Mouse (Mus musculus): ENCODE results near the gene Ptprr. TPM values are rescaled to one million over a fixed set of nuclear protein-coding genes. Genes with fewer than 3 reads are reported as not detected.

Ptprr gene
- polyA plus RNA-seq, 1 experiment from 2014 or later, result 0.31 TPM

- Histone ChIP-seq H3K27ac (peak overlapping the region; percentile 49; the same call in 1 of the 2 replicates), H3K4me2 (no peak overlapping the region), H3K36me3 (no peaks in the 10 kb centered on the region), H3K4me1 (replicated peaks) (peaks cover 14% of the 10 kb centered on the region), H3K9me3 (replicated peaks) (no peaks in the 10 kb centered on the region), H3K9ac (no peak overlapping the region), H3K4me3 (no peak overlapping the region), H3K27me3 (no peaks in the 10 kb centered on the region)
- WGBS, result 68% methylated on average over 10 of the region's 10 CpGs
- no peak for ATAC-seq (replicated peaks; ENCODE audit: insufficient number of reproducible peaks, insufficient read depth, low FRiP score, low read depth)
Measured at GRCm38 (mm10) chr10:116271470-116271915, 253.5 kb downstream of the Ptprr start.

DNA sequence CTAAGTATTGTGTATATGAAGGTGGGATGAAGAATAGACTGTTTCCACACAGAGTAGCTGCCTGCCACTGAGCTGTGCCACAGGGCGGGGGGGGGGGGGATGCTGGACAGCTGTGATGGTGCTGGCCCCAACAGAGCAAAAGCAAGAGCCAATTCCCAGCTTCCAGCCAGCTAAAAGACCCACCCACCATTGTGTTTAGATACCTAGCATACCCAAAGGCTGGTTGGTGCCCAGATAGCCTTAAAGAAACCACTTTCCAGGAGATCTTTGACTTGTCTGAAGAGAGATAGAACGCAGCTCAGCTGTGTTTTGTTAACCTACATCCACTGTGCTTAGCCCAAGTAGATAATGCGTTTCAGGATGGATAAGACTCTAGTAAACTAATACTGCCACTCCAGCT is 254.1 kb downstream of the Ptprr start:
- peaks cover 8% of the 10 kb centered on the region for H3K4me1 ChIP-seq (replicated peaks)

DNA sequence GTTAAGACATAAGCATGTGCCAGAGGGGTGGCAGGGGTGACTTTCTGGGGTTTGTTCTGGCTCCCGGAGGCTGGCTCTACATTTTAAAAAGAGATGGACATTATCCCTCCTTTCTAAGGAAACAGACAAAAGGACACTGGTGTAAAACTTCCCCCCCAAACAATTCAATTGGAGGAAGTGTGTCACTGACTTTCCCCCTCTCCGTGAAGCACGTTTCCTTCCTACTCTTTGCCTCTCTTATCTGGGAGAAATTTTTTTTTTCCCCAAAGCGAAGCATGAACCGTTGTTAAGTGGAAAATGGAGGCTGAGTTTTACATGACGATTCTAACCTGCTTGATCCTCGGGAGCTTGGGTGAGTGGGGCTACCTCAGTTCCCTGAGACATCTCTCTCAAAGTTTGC is 257.3 kb downstream of the Ptprr start, which contains the start of gene Ptprb:
TSS of gene Ptprb (plus strand) at position 244 of the 400 bp plus-strand sequence.
- peak within 1 kb of the TSS; percentile 25 for H3K4me2 ChIP-seq
- peak within 1 kb of the TSS; percentile 41 for H3K27ac ChIP-seq
- H3K4me3 ChIP-seq, result peak within 1 kb of the TSS; percentile 38
- no peak within 1 kb of the TSS for H3K9ac ChIP-seq
- no peaks in the 10 kb centered on the region for H3K9me3 ChIP-seq (replicated peaks)
- WGBS, result 42% methylated on average over 7 of the region's 7 CpGs
- H3K36me3 ChIP-seq, result no peaks in the 10 kb centered on the region
- no peaks in the 10 kb centered on the region for H3K4me1 ChIP-seq (replicated peaks)
- H3K27me3 ChIP-seq, result no peaks in the 10 kb centered on the region
- no peak for ATAC-seq (replicated peaks; ENCODE audit: insufficient number of reproducible peaks, insufficient read depth, low FRiP score, low read depth)

More for the DNA sequence above, 254.1 kb downstream of the Ptprr start:
- no peak overlapping the region for H3K27ac ChIP-seq
- WGBS, result 55% methylated on average over 3 of the region's 3 CpGs
- H3K9ac ChIP-seq, result no peak overlapping the region
- H3K4me3 ChIP-seq, result no peak overlapping the region
- no peak; the same call in 1 of the 2 replicates for ATAC-seq (replicated peaks; ENCODE audit: insufficient number of reproducible peaks, insufficient read depth, low FRiP score, low read depth)
- no peak overlapping the region for H3K4me2 ChIP-seq
- H3K9me3 ChIP-seq (replicated peaks), result no peaks in the 10 kb centered on the region
- no peaks in the 10 kb centered on the region for H3K27me3 ChIP-seq
- no peaks in the 10 kb centered on the region for H3K36me3 ChIP-seq

- H3K9ac ChIP-seq, result no peak overlapping the region
- WGBS, result 83% methylated on average over 7 of the region's 7 CpGs
- ATAC-seq (replicated peaks; ENCODE audit: insufficient number of reproducible peaks, insufficient read depth, low FRiP score, low read depth), result no peak
- H3K4me3 ChIP-seq, result no peak overlapping the region
- H3K27ac ChIP-seq, result no peak overlapping the region
- no peaks in the 10 kb centered on the region for H3K9me3 ChIP-seq (replicated peaks)
- H3K36me3 ChIP-seq, result no peaks in the 10 kb centered on the region
- no peaks in the 10 kb centered on the region for H3K4me1 ChIP-seq (replicated peaks)
- no peak overlapping the region for H3K4me2 ChIP-seq
- no peaks in the 10 kb centered on the region for H3K27me3 ChIP-seq
Measured at GRCm38 (mm10) chr10:116286697-116287344, 268.8 kb downstream of the Ptprr start.

DNA sequence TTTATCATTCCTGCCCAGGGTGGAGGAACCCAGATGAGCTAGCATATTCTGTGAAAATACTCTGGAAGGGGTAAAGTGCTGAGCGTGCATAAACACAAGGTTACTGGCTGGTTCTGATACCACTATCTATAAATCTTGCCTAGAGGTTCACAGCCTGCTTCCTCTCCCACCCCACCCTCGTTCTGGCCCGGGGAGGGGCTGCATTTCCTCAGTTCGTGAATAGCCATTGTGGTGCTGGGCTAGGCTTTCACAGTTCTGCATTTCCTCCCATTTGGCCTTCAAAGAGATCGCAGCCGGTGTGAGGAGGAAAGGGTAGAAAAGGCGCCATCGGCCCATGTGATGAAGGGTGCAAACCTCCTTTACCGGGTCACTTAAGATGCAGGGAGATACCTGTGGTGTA is 270.1 kb downstream of the Ptprr start:
- no peaks in the 10 kb centered on the region for H3K36me3 ChIP-seq
- H3K4me3 ChIP-seq, result no peak overlapping the region
- ATAC-seq (replicated peaks; ENCODE audit: insufficient number of reproducible peaks, insufficient read depth, low FRiP score, low read depth), result no peak
- no peaks in the 10 kb centered on the region for H3K9me3 ChIP-seq (replicated peaks)
- H3K4me2 ChIP-seq, result no peak overlapping the region
- H3K9ac ChIP-seq, result no peak overlapping the region
- H3K27me3 ChIP-seq, result no peaks in the 10 kb centered on the region
- no peaks in the 10 kb centered on the region for H3K4me1 ChIP-seq (replicated peaks)
- WGBS, result 30% methylated on average over 9 of the region's 9 CpGs
- H3K27ac ChIP-seq, result peak overlapping the region; percentile 22; the same call in 1 of the 2 replicates

GRCm38 (mm10) chr10:116290483-116290882 is 272.5 kb downstream of the Ptprr start:
- H3K27ac ChIP-seq, result no peak overlapping the region
- H3K9me3 ChIP-seq (replicated peaks), result no peaks in the 10 kb centered on the region
- no peak overlapping the region for H3K9ac ChIP-seq
- WGBS, result 66% methylated on average over 4 of the region's 4 CpGs
- no peaks in the 10 kb centered on the region for H3K36me3 ChIP-seq
- ATAC-seq (replicated peaks; ENCODE audit: insufficient number of reproducible peaks, insufficient read depth, low FRiP score, low read depth), result no peak
- no peaks in the 10 kb centered on the region for H3K4me1 ChIP-seq (replicated peaks)
- no peaks in the 10 kb centered on the region for H3K27me3 ChIP-seq
- H3K4me2 ChIP-seq, result no peak overlapping the region
- no peak overlapping the region for H3K4me3 ChIP-seq

DNA sequence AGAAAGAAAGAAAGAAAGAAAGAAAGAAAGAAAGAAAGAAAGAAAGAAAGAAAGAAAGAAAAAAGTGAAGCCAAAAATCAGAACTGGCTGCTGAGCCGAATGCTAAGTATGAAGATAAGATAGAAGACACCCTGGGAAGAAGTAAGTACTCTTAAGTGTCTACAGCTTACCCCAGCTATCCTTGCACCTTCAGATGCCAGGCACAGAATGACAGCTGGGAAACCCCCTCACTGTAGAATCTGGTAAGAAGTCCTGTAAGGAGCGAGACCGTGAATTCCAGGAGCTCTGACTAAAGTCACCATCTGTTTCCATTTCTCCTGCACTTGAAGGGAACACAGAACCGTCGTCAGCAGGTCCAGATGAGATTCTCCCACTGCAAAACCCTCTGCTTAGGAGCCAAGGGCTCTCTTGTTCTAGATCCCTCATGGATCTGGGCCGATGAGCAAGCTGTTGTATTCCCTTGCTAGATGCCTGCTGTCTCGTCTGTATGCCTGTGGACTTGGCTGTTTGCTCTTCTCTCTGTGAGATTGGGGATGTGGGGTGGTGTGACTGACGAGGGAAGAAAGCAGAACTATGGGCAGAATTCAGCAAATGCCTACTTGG is 273.2 kb downstream of the Ptprr start:
- H3K27me3 ChIP-seq, result no peaks in the 10 kb centered on the region
- no peaks in the 10 kb centered on the region for H3K9me3 ChIP-seq (replicated peaks)
- no peak overlapping the region for H3K4me2 ChIP-seq
- H3K36me3 ChIP-seq, result no peaks in the 10 kb centered on the region
- no peaks in the 10 kb centered on the region for H3K4me1 ChIP-seq (replicated peaks)
- 36% methylated on average over 8 of the region's 8 CpGs for WGBS
- H3K27ac ChIP-seq, result no peak overlapping the region
- H3K9ac ChIP-seq, result no peak overlapping the region
- no peak overlapping the region for H3K4me3 ChIP-seq
- no peak for ATAC-seq (replicated peaks; ENCODE audit: insufficient number of reproducible peaks, insufficient read depth, low FRiP score, low read depth)

GRCm38 (mm10) chr10:116296439-116296838 is 278.4 kb downstream of the Ptprr start:
- H3K9ac ChIP-seq, result no peak overlapping the region
- ATAC-seq (replicated peaks; ENCODE audit: insufficient number of reproducible peaks, insufficient read depth, low FRiP score, low read depth), result no peak
- no peak overlapping the region for H3K27ac ChIP-seq
- 80% methylated on average over 4 of the region's 4 CpGs for whole genome bisulfite sequencing
- H3K4me2 ChIP-seq, result no peak overlapping the region
- H3K4me1 ChIP-seq (replicated peaks), result peaks cover 7% of the 10 kb centered on the region
- no peaks in the 10 kb centered on the region for H3K9me3 ChIP-seq (replicated peaks)
- H3K4me3 ChIP-seq, result no peak overlapping the region
- H3K27me3 ChIP-seq, result peaks cover 8% of the 10 kb centered on the region
- H3K36me3 ChIP-seq, result no peaks in the 10 kb centered on the region

- Histone ChIP-seq H3K27me3 (peaks cover 15% of the 10 kb centered on the region), H3K27ac (no peak overlapping the region), H3K9ac (no peak overlapping the region), H3K36me3 (no peaks in the 10 kb centered on the region), H3K9me3 (replicated peaks) (no peaks in the 10 kb centered on the region), H3K4me1 (replicated peaks) (peaks cover 12% of the 10 kb centered on the region), H3K4me3 (no peak overlapping the region), H3K4me2 (no peak overlapping the region)
- 43% methylated on average over 12 of the region's 12 CpGs for WGBS
- ATAC-seq (replicated peaks; ENCODE audit: insufficient number of reproducible peaks, insufficient read depth, low FRiP score, low read depth), result no peak
Measured at GRCm38 (mm10) chr10:116297854-116298253, 279.8 kb downstream of the Ptprr start.

GRCm38 (mm10) chr10:116300824-116301223 is 282.8 kb downstream of the Ptprr start:
- peak overlapping the region; percentile 53 for H3K4me3 ChIP-seq
- no peaks in the 10 kb centered on the region for H3K9me3 ChIP-seq (replicated peaks)
- H3K9ac ChIP-seq, result peak overlapping the region; percentile 30; the same call in 1 of the 2 replicates
- H3K27me3 ChIP-seq, result peaks cover 20% of the 10 kb centered on the region
- peaks cover 12% of the 10 kb centered on the region for H3K4me1 ChIP-seq (replicated peaks)
- WGBS, result 19% methylated on average over 7 of the region's 7 CpGs
- peak overlapping the region; percentile 86 for H3K4me2 ChIP-seq
- no peak for ATAC-seq (replicated peaks; ENCODE audit: insufficient number of reproducible peaks, insufficient read depth, low FRiP score, low read depth)
- no peak overlapping the region for H3K27ac ChIP-seq
- no peaks in the 10 kb centered on the region for H3K36me3 ChIP-seq

DNA sequence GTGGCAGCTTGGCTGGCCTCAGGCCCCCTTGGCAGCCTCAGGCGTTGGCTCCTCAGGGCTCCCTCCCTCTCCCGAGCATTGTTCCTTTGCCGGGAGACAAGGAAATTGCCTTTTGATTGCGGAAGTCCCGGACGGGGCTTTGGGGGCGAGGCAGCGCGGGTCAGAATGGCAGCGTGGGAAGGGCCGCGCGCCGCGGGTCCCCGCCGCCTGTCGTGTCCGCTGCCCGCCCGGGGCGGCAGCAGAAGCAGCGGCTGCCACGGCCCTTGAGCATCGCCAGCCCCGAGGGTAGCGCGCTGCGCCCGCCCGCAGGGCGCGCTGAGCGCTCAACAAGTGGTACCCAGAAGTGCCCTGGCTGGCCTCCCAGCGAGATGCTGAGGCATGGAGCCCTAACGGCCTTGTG is 283.2 kb downstream of the Ptprr start:
- H3K9me3 ChIP-seq (replicated peaks), result no peaks in the 10 kb centered on the region
- WGBS, result under 1% methylated on average over 36 of the region's 36 CpGs
- peak overlapping the region; percentile 86 for H3K4me2 ChIP-seq
- no peaks in the 10 kb centered on the region for H3K36me3 ChIP-seq
- ATAC-seq (replicated peaks; ENCODE audit: insufficient number of reproducible peaks, insufficient read depth, low FRiP score, low read depth), result peak; percentile 69; the same call in 1 of the 2 replicates
- peaks cover 20% of the 10 kb centered on the region for H3K27me3 ChIP-seq
- H3K4me1 ChIP-seq (replicated peaks), result peaks cover 12% of the 10 kb centered on the region
- peak overlapping the region; percentile 30 for H3K9ac ChIP-seq
- peak overlapping the region; percentile 35; the same call in 1 of the 2 replicates for H3K27ac ChIP-seq
- peak overlapping the region; percentile 53 for H3K4me3 ChIP-seq

Measured in heart, embryonic 15.5 days (tissue).